ENCODE assay signal across 30 mouse cellular contexts in genomic region chr14:121481591-121481990, GRCm38 (mm10). TPM values are rescaled to one million over a fixed set of nuclear protein-coding genes. Genes with fewer than 3 reads are reported as not detected.
"Had no signal": no experiment of that assay in that cellular context is flagged by ENCODE, and none has a peak within 500 bp of the region (broad histone marks: within the 10 kb centered on the region; RNA-seq: fewer than 3 reads in every experiment).

No protein-coding gene starts in this region.

- H3K27ac ChIP-seq: heart, embryonic 10.5 days; heart, embryonic 13.5 days; heart, embryonic 15.5 days; hindbrain, embryonic 13.5 days; hindbrain, embryonic 15.5 days; hindbrain, postnatal 0 days; kidney, embryonic 15.5 days; limb, embryonic 13.5 days; limb, embryonic 15.5 days; liver, embryonic 12.5 days had no signal

- H3K27me3 ChIP-seq: heart, embryonic 13.5 days; heart, embryonic 15.5 days; hindbrain, embryonic 13.5 days; hindbrain, embryonic 15.5 days; kidney, embryonic 15.5 days; limb, embryonic 13.5 days; limb, embryonic 15.5 days had no signal

- H3K4me2 ChIP-seq: heart, embryonic 13.5 days; heart, embryonic 15.5 days; hindbrain, embryonic 13.5 days; hindbrain, embryonic 15.5 days; kidney, embryonic 15.5 days; limb, embryonic 13.5 days; limb, embryonic 15.5 days; liver, embryonic 12.5 days had no signal

- H3K9ac ChIP-seq: heart, embryonic 13.5 days; heart, embryonic 15.5 days; hindbrain, embryonic 13.5 days; hindbrain, embryonic 15.5 days; kidney, embryonic 15.5 days; limb, embryonic 13.5 days; limb, embryonic 15.5 days; liver, embryonic 12.5 days had no signal

- ATAC-seq: hindbrain, postnatal 0 days; intestine, embryonic 16.5 days; liver, embryonic 12.5 days had no signal

- DNase-seq: gastrocnemius, postnatal 14 days; gastrocnemius, postnatal 36 days; heart, adult 18-20 months; heart, postnatal 14 days; heart, postnatal 36 days; kidney, postnatal 10 days; layer of hippocampus, adult 9-11 months; layer of hippocampus, postnatal 36 days; left cerebral cortex, postnatal 4 days had no signal

- H3K9me3 ChIP-seq: heart, embryonic 10.5 days; heart, embryonic 13.5 days; heart, embryonic 15.5 days; hindbrain, embryonic 13.5 days; hindbrain, embryonic 15.5 days; kidney, embryonic 15.5 days; limb, embryonic 13.5 days; limb, embryonic 15.5 days; liver, embryonic 12.5 days had no signal

- H3K4me1 ChIP-seq: heart, embryonic 10.5 days; heart, embryonic 13.5 days; heart, embryonic 15.5 days; hindbrain, embryonic 13.5 days; hindbrain, embryonic 15.5 days; kidney, embryonic 15.5 days; limb, embryonic 13.5 days; limb, embryonic 15.5 days; liver, embryonic 12.5 days had no signal

- H3K36me3 ChIP-seq: heart, embryonic 10.5 days; heart, embryonic 13.5 days; heart, embryonic 15.5 days; hindbrain, embryonic 13.5 days; hindbrain, embryonic 15.5 days; kidney, embryonic 15.5 days; limb, embryonic 13.5 days; limb, embryonic 15.5 days; liver, embryonic 12.5 days had no signal

- H3K4me3 ChIP-seq: heart, embryonic 10.5 days; heart, embryonic 13.5 days; heart, embryonic 15.5 days; hindbrain, embryonic 13.5 days; hindbrain, embryonic 15.5 days; kidney, embryonic 15.5 days; limb, embryonic 13.5 days; limb, embryonic 15.5 days; liver, embryonic 12.5 days had no signal

RNA-seq across cellular contexts. Expression of gene Slc15a1, which starts 23.5 kb away (rescaled TPM):
- total RNA-seq: gastrocnemius, adult 18-20 months; gastrocnemius, adult 8-10 months; gastrocnemius, postnatal 14 days; gastrocnemius, postnatal 36 days; heart, adult 18-20 months; heart, postnatal 14 days; heart, postnatal 36 days; hematopoietic stem cell, adult 5-6 weeks; hindbrain, postnatal 0 days; layer of hippocampus, adult 18-20 months; layer of hippocampus, adult 8-10 months; layer of hippocampus, postnatal 36 days; left cerebral cortex, adult 18-20 months; left cerebral cortex, adult 8-10 months; left cerebral cortex, postnatal 25 days; liver, adult 2 months had no signal
- polyA plus RNA-seq: heart, embryonic 10.5 days; heart, embryonic 13.5 days; hindbrain, embryonic 13.5 days; limb, embryonic 11.5 days; limb, embryonic 13.5 days; liver, adult 2 months; liver, embryonic 12.5 days had no signal
